Mouse (Mus musculus): ENCODE data around the gene Elf4. TPM values are rescaled to one million over a fixed set of nuclear protein-coding genes. Genes with fewer than 3 reads are reported as not detected.
A peak's percentile ranks its signal among the peaks of the same experiment; 100 is the strongest.

The Elf4 gene
- polyA plus RNA-seq, 1 experiment: 49.2 TPM

GRCm38 (mm10) chrX:48409611-48410387 is 53.1 kb downstream of the Elf4 start:
- Histone ChIP-seq H3K4me1 (ENCODE audit: control insufficient read depth, insufficient read depth, low read length) (peaks cover 6% of the 10 kb centered on the region), H3K27ac (ENCODE audit: insufficient read depth, low read depth, low read length) (0 out of 2 replicates have a peak overlapping the region, but pooled peaks have one; percentile 21)
- TF ChIP-seq CTCF (IDR thresholded peaks at IDR 0.05; ENCODE audit: low read depth, low read length) (peak; percentile 13; the same call in 1 of the 2 replicates), POLR2A (IDR thresholded peaks at IDR 0.05; ENCODE audit: borderline replicate concordance, low read depth, low read length) (no peak)

DNA sequence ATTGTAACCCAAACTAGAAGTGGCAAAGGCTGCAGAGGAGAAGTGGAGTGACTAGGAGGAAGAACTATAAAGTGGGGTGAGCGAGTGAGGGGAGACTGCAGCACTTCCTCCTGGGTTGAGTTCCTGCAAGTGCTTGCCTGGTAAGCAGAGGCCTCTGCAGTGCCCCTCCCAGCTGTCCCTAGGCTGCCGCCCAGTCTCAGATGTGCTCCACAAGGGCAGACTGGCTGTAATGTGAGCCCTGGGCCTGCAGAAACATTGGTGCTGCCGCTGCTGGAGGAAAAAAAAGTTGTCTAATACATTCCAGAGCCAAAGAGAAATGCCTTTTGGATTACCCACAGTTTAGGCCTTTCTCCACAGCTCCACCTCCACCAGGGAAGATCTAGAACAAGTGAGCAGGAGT is 57.8 kb downstream of the Elf4 start:
- H3K27ac ChIP-seq (ENCODE audit: insufficient read depth, low read depth, low read length): peak overlapping the region; percentile 27; the same call in 1 of the 2 replicates
- TF ChIP-seq POLR2A (IDR thresholded peaks at IDR 0.05; ENCODE audit: borderline replicate concordance, low read depth, low read length): no peak
- H3K4me1 ChIP-seq (ENCODE audit: control insufficient read depth, insufficient read depth, low read length): peaks cover 9% of the 10 kb centered on the region
- H3K4me3 ChIP-seq (ENCODE audit: insufficient read depth, low read length): no peak overlapping the region

More at GRCm38 (mm10) chrX:48409611-48410387, 53.1 kb downstream of the Elf4 start:
- peak overlapping the region; percentile 72 for H3K4me3 ChIP-seq (ENCODE audit: insufficient read depth, low read length)

- peaks cover 4% of the 10 kb centered on the region; the same call in 1 of the 2 replicates for H3K4me1 ChIP-seq (ENCODE audit: control insufficient read depth, insufficient read depth, low read length)
Measured at GRCm38 (mm10) chrX:48399994-48400393, 62.9 kb downstream of the Elf4 start.

DNA sequence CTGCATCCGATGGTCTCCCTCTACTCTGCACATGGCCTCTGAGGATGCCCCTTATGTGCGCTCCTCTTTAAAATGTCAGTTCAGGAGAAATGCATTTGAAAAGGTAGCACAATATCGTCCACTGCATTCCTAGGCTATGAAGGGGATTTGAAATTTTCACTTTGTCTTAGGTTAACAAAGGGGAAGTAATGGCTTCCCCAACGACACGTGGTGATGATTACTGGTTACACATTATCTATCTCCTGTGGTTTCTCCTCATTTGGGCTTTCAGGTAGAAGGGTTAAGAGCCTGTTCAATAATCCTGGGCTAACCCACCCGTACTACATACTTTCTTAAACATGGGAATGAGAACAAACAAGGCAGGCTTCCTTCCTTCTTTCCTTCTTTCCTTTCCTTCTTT is 73.6 kb downstream of the Elf4 start:
- Histone ChIP-seq H3K27ac (ENCODE audit: insufficient read depth, low read depth, low read length) (no peak overlapping the region), H3K4me1 (ENCODE audit: control insufficient read depth, insufficient read depth, low read length) (no peaks in the 10 kb centered on the region), H3K4me3 (ENCODE audit: insufficient read depth, low read length) (no peak overlapping the region)
- TF ChIP-seq CTCF (IDR thresholded peaks at IDR 0.05; ENCODE audit: low read depth, low read length): no peak

More at GRCm38 (mm10) chrX:48399994-48400393, 62.9 kb downstream of the Elf4 start:
- Histone ChIP-seq H3K27ac (ENCODE audit: insufficient read depth, low read depth, low read length) (no peak overlapping the region), H3K4me3 (ENCODE audit: insufficient read depth, low read length) (no peak overlapping the region)
- TF ChIP-seq POLR2A (IDR thresholded peaks at IDR 0.05; ENCODE audit: borderline replicate concordance, low read depth, low read length): no peak
- no peak for TF ChIP-seq CTCF (IDR thresholded peaks at IDR 0.05; ENCODE audit: low read depth, low read length)

GRCm38 (mm10) chrX:48385927-48386326 is 77.0 kb downstream of the Elf4 start:
- H3K4me1 ChIP-seq (ENCODE audit: control insufficient read depth, insufficient read depth, low read length): no peaks in the 10 kb centered on the region

DNA sequence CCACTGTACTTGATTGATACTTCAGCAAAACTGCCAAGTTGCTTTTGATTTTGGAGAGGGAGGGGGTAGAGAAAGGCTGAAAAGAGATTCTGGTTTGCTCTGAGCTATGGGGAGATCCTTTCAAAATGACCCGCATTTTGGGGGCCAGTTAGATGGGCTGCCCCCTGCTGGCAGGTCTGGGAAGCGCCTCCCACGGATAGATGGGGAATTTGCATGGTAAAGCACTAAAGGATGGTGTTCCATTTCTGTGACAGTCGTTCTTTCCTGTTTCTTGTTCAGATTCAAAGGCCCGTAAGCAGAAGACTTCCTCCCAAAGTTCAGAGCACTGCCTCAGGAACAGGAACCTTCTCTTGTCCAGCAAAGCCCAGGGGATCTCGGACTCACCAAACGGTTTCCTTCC is 79.3 kb downstream of the Elf4 start:
- TF ChIP-seq POLR2A (IDR thresholded peaks at IDR 0.05; ENCODE audit: borderline replicate concordance, low read depth, low read length) (no peak), CTCF (IDR thresholded peaks at IDR 0.05; ENCODE audit: low read depth, low read length) (peak; percentile 59)
- H3K4me1 ChIP-seq (ENCODE audit: control insufficient read depth, insufficient read depth, low read length): no peaks in the 10 kb centered on the region
- H3K27ac ChIP-seq (ENCODE audit: insufficient read depth, low read depth, low read length): no peak overlapping the region
- no peak overlapping the region for H3K4me3 ChIP-seq (ENCODE audit: insufficient read depth, low read length)

More at GRCm38 (mm10) chrX:48385927-48386326, 77.0 kb downstream of the Elf4 start:
- Histone ChIP-seq H3K27ac (ENCODE audit: insufficient read depth, low read depth, low read length) (no peak overlapping the region), H3K4me3 (ENCODE audit: insufficient read depth, low read length) (no peak overlapping the region)
- TF ChIP-seq POLR2A (IDR thresholded peaks at IDR 0.05; ENCODE audit: borderline replicate concordance, low read depth, low read length): no peak
- no peak for TF ChIP-seq CTCF (IDR thresholded peaks at IDR 0.05; ENCODE audit: low read depth, low read length)

- Histone ChIP-seq H3K27ac (ENCODE audit: insufficient read depth, low read depth, low read length) (no peak overlapping the region), H3K4me1 (ENCODE audit: control insufficient read depth, insufficient read depth, low read length) (no peaks in the 10 kb centered on the region), H3K4me3 (ENCODE audit: insufficient read depth, low read length) (no peak overlapping the region)
- TF ChIP-seq CTCF (IDR thresholded peaks at IDR 0.05; ENCODE audit: low read depth, low read length) (no peak), POLR2A (IDR thresholded peaks at IDR 0.05; ENCODE audit: borderline replicate concordance, low read depth, low read length) (no peak)
Measured at GRCm38 (mm10) chrX:48367841-48368240, 95.1 kb downstream of the Elf4 start.

DNA sequence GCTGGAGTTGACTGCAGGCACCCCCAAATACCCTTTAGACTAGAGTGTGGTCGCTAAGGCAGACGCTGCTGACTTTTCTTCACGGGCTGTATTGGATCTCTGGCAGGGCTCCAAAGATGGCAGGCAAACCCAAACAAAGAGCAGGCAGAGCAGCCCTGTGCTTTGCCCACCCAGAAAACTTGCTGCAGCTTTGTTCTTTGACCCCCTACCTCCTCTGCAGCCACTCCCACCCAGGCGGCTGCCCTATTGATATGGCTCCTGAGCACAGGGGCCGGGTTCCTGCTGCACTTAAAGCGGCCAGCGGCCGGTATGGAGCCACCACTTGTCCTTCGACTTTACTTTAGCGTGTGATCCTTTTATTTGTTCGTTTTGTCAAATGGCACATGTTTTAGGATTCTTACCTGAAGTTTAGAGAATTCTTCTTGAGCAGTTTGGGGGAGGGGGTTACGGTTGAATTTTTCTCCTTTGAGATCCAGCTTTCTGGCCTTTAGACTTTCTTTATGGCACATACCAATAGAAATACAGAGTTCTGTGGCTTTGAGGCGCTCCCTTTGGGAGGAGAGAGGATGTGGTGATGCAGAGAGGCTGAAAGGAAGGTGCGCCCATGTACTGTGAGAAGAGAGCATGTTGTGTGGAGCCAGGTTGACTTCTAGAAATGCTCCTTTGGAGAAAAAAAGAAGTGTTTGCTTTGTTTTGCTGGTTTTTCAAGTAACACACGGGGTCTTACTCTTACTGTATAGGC is 96.9 kb downstream of the Elf4 start:
- no peak overlapping the region for H3K4me3 ChIP-seq (ENCODE audit: insufficient read depth, low read length)
- H3K27ac ChIP-seq (ENCODE audit: insufficient read depth, low read depth, low read length): no peak overlapping the region
- no peaks in the 10 kb centered on the region for H3K4me1 ChIP-seq (ENCODE audit: control insufficient read depth, insufficient read depth, low read length)
- no peak for TF ChIP-seq POLR2A (IDR thresholded peaks at IDR 0.05; ENCODE audit: borderline replicate concordance, low read depth, low read length)
- TF ChIP-seq CTCF (IDR thresholded peaks at IDR 0.05; ENCODE audit: low read depth, low read length): no peak

Other genes with a start within 250 kb of the Elf4 start
- 31.1 and 35.9 TPM in 2 replicates for gene Utp14a, start 206.3 kb downstream of the Elf4 start, polyA plus RNA-seq (2012; ENCODE audit: insufficient read depth, insufficient read length, missing spikeins)
- 9.6 TPM in 2 replicates for gene Bcorl1, start 121.8 kb downstream of the Elf4 start, polyA plus RNA-seq (2012; ENCODE audit: insufficient read depth, insufficient read length, missing spikeins)
- 18.5 and 23.3 TPM in 2 replicates for gene Aifm1, start 50.4 kb upstream of the Elf4 start, polyA plus RNA-seq (2012; ENCODE audit: insufficient read depth, insufficient read length, missing spikeins)
- not detected in 2 replicates for gene Rab33a, start 56.2 kb upstream of the Elf4 start, polyA plus RNA-seq (2012; ENCODE audit: insufficient read depth, insufficient read length, missing spikeins)
- 8.1 and 11.4 TPM in 2 replicates for gene Zfp280c, start 131.4 kb upstream of the Elf4 start, polyA plus RNA-seq (2012; ENCODE audit: insufficient read depth, insufficient read length, missing spikeins)
- 5.0 and 6.9 TPM in 2 replicates for gene Slc25a14, start 160.3 kb upstream of the Elf4 start, polyA plus RNA-seq (2012; ENCODE audit: insufficient read depth, insufficient read length, missing spikeins)
- gene Gpr119, start 211.3 kb upstream of the Elf4 start, polyA plus RNA-seq (2012; ENCODE audit: insufficient read depth, insufficient read length, missing spikeins): not detected in 2 replicates
- 7.9 and 9.6 TPM in 2 replicates for gene Rbmx2, start 231.9 kb upstream of the Elf4 start, polyA plus RNA-seq (2012; ENCODE audit: insufficient read depth, insufficient read length, missing spikeins)

All from bone marrow macrophage, adult 2 months (primary cell).